Mouse (Mus musculus) left cerebral cortex, adult 18-20 months (tissue): Measurements from ENCODE around the gene Cpm. TPM values are rescaled to one million over a fixed set of nuclear protein-coding genes. Genes with fewer than 3 reads are reported as not detected.
"Not testable (repeated sequence)": the region's sequence is repeated elsewhere in the genome, so short reads cannot be mapped to it uniquely, and the experiment has no call there.

Source experiments
- DNase-seq, 2 experiments: peaks; one replicate each; pipeline ENCODE4 v3.0.0; 2021 to 2022; ENCODE audit warnings: low spot score in 2 of 2, mixed read lengths in 1 of 2
- long read RNA-seq, 2 experiments: library from polyadenylated mRNA; stranded (forward); transcript quantifications; one replicate each; pipeline ENCODE4 v2.0.0; 2021
- total RNA-seq, 2 experiments: library from RNA; stranded (reverse); gene quantifications; 2 replicates each; pipeline ENCODE4 v1.2.3; 2021

The Cpm gene
- 1 to 10 TPM; 4.2 TPM for total RNA-seq
- long read RNA-seq, experiment 1, partial matches to known transcripts = 2 of 14 reads
- long read RNA-seq, experiment 1, other reads (novel, unspliced or antisense) = 12 of 14 reads
- long read RNA-seq, experiment 2, partial matches to known transcripts = 0 of 2 reads
- long read RNA-seq, experiment 2, other reads (novel, unspliced or antisense) = 2 of 2 reads

- peak; percentile 19 to 36 for DNase-seq
These were observed at the start of gene Cpm for GRCm38 (mm10) chr10:117629169-117629971. Gene Cpm (plus strand): TSS chr10:117629500.

GRCm38 (mm10) chr10:117579771-117580284, 49.5 kb upstream of the Cpm start:
- DNase-seq = no peak

GRCm38 (mm10) chr10:117580405-117580804, 48.9 kb upstream of the Cpm start:
- DNase-seq = no peak

- no peak for DNase-seq
These were observed 48.1 kb upstream of the Cpm start for GRCm38 (mm10) chr10:117581007-117581752.

GRCm38 (mm10) chr10:117581753-117582062, 47.6 kb upstream of the Cpm start:
- no peak for DNase-seq

- DNase-seq = no peak
These were observed 45.9 kb upstream of the Cpm start for GRCm38 (mm10) chr10:117583155-117584061.

GRCm38 (mm10) chr10:117584102-117584501, 45.2 kb upstream of the Cpm start:
- no peak for DNase-seq

GRCm38 (mm10) chr10:117584566-117585515, 44.5 kb upstream of the Cpm start:
- DNase-seq = no peak

- DNase-seq = no peak
These were observed 43.5 kb upstream of the Cpm start for GRCm38 (mm10) chr10:117585600-117586299.

- no peak for DNase-seq
These were observed 42.4 kb upstream of the Cpm start for GRCm38 (mm10) chr10:117586859-117587258.

GRCm38 (mm10) chr10:117587335-117587734, 42.0 kb upstream of the Cpm start:
- no peak for DNase-seq

- DNase-seq = not testable (repeated sequence)
These were observed 40.7 kb upstream of the Cpm start for GRCm38 (mm10) chr10:117588416-117589143.

GRCm38 (mm10) chr10:117589144-117589940, 40.0 kb upstream of the Cpm start:
- no peak for DNase-seq

- DNase-seq = no peak
These were observed 38.7 kb upstream of the Cpm start for GRCm38 (mm10) chr10:117590331-117591301.

- no peak for DNase-seq
These were observed 37.5 kb upstream of the Cpm start for GRCm38 (mm10) chr10:117591766-117592165.

GRCm38 (mm10) chr10:117592306-117593040, 36.8 kb upstream of the Cpm start:
- DNase-seq = no peak
